Mouse (Mus musculus) lung, adult 2 months (tissue): ENCODE measurements around the gene Tmem40.

ENCODE experiments used
- CTCF ChIP-seq: fragments of 200-500 bp; IDR thresholded peaks from 2 replicates; pipeline ENCODE4 v1.5.1; 2011; ENCODE audit warnings: mild to moderate bottlenecking, low read length, control low read depth; ENCODE audit not compliant: insufficient read depth
- POLR2A ChIP-seq: fragments of 200-500 bp; IDR thresholded peaks from 2 replicates; pipeline ENCODE4 v1.6.1; 2011; ENCODE audit warnings: low read depth, mild to moderate bottlenecking, control low read depth, low read length, borderline replicate concordance; ENCODE audit errors: extremely low read depth

DNA sequence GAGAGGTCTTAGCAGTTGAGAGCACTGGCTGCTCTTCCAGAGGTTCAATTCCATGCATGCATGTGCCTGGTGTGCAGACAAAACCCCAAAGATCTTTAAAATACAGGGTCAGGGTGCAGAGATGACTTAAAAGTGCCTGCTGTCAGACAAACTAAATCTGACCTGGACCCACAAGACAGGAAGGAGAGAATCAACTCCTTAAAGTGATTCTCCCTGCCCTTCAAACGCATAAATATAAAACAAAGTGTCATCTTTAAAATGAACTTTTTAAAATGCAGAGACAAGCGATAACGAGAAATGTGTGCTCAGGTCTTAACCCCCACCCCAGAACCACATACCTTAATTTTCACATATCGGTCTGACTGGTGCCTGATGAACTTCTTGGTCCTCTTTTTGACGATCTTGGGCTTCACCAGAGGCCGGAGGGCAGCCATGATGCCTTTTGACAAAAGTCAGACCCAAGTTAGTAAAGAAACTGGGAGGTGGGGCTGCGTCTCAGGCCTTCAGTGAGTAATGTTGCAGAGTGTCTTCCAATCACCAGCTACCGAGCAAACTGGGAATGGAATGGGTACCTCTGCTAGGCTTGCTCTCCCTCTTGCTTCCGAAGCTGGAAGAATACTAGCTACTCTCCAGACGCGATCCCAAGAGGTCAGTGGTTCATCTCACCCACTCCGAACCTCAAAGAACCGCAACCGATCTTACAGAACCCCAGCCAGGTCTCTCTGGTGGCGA is 45.4 kb upstream of the Tmem40 start:
- TF ChIP-seq POLR2A (no peak), CTCF (no peak)
